Mouse (Mus musculus) kidney, embryonic 14.5 days (tissue): ENCODE results near the gene Tmod4. TPM values are rescaled to one million over a fixed set of nuclear protein-coding genes. Genes with fewer than 3 reads are reported as not detected.

Experiments
- ATAC-seq: fragments of 200-750 bp; cut with Nextera tagmentation; 2 replicates; pipeline ENCODE4 v1.8.0; 2017; ENCODE audit warnings: moderate number of reproducible peaks, mild to moderate bottlenecking, moderate TSS enrichment, moderate library complexity; ENCODE audit not compliant: low FRiP score, low TSS enrichment
- H3K27ac ChIP-seq: fragments of 300-500 bp; sonication (generic); 2 replicates; pipeline ENCODE4 v1.5.1; 2014; ENCODE audit warnings: low read depth, mild to moderate bottlenecking, low read length, moderate library complexity, mixed read lengths
- H3K27me3 ChIP-seq: fragments of 300-500 bp; sonication (generic); 2 replicates; pipeline ENCODE4 v1.6.1; 2014; ENCODE audit warnings: mild to moderate bottlenecking, low read length; ENCODE audit not compliant: control insufficient read depth, insufficient read depth
- H3K36me3 ChIP-seq: fragments of 300-500 bp; sonication (generic); 2 replicates; pipeline ENCODE4 v1.6.1; 2014; ENCODE audit warnings: low read length, mixed read lengths; ENCODE audit not compliant: control insufficient read depth, insufficient read depth
- H3K4me1 ChIP-seq: fragments of 300-500 bp; sonication (generic); 2 replicates; pipeline ENCODE4 v1.6.1; 2014; ENCODE audit warnings: low read length, mixed read lengths; ENCODE audit not compliant: control insufficient read depth, insufficient read depth
- H3K4me2 ChIP-seq: fragments of 300-500 bp; sonication (generic); replicated peaks from 2 replicates; pipeline ENCODE4 v1.6.1; 2014; ENCODE audit warnings: low read depth, mild to moderate bottlenecking, low read length
- H3K4me3 ChIP-seq: fragments of 300-500 bp; sonication (generic); 2 replicates; pipeline ENCODE4 v1.5.1; 2014; ENCODE audit warnings: mild to moderate bottlenecking, low read length
- H3K9ac ChIP-seq: fragments of 300-500 bp; sonication (generic); 2 replicates; pipeline ENCODE4 v1.6.1; 2014; ENCODE audit warnings: low read depth, mild to moderate bottlenecking, low read length, moderate library complexity
- H3K9me3 ChIP-seq: fragments of 300-500 bp; sonication (generic); 2 replicates; pipeline ENCODE4 v1.6.1; 2016; ENCODE audit warnings: low read length; ENCODE audit not compliant: control insufficient read depth
- WGBS: fragments of 180-500 bp; shearing (Covaris S2); extraction: QIAGEN DNeasy Blood & Tissue Kit; methylation state at CpG from one replicate; pipeline ENCODE4 v1.1.7; 2014; 5-methylcytosine and 5-hydroxymethylcytosine counted together
- polyA plus RNA-seq: library from polyadenylated mRNA; unstranded; fragments of >200 nt; fragmentation: Nextera tagmentation; extraction: Ambion mirVana; gene quantifications from 2 replicates; pipeline ENCODE4 v1.2.1, GENCODE M21; 2014

Tmod4 gene
- polyA plus RNA-seq, 1 experiment from 2014 or later, result 1.5 TPM

- Histone ChIP-seq H3K27ac (no peak within 1 kb of the TSS), H3K4me1 (no peaks in the 10 kb centered on the region), H3K27me3 (no peaks in the 10 kb centered on the region), H3K4me3 (no peak within 1 kb of the TSS), H3K9ac (no peak within 1 kb of the TSS), H3K4me2 (no peak within 1 kb of the TSS), H3K36me3 (no peaks in the 10 kb centered on the region; the same call in 1 of the 2 replicates), H3K9me3 (no peaks in the 10 kb centered on the region)
- WGBS, result 82% methylated on average over 10 of the region's 10 CpGs
- ATAC-seq, result no peak
These were observed 17.8 kb downstream of the Tmod4 start, which contains the start of gene Tnfaip8l2 for GRCm38 (mm10) chr3:95141952-95142616. Gene Tnfaip8l2, minus strand, starts transcription at chr3:95142360.

GRCm38 (mm10) chr3:95142617-95143011 is 18.3 kb downstream of the Tmod4 start:
- ATAC-seq, result peak; percentile 68
- whole genome bisulfite sequencing, result 10% methylated on average over 5 of the region's 5 CpGs
- no peaks in the 10 kb centered on the region for H3K27me3 ChIP-seq
- H3K4me1 ChIP-seq, result no peaks in the 10 kb centered on the region
- no peak overlapping the region for H3K4me3 ChIP-seq
- H3K27ac ChIP-seq, result no peak overlapping the region
- no peak overlapping the region for H3K4me2 ChIP-seq
- no peaks in the 10 kb centered on the region; the same call in 1 of the 2 replicates for H3K36me3 ChIP-seq
- H3K9ac ChIP-seq, result no peak overlapping the region
- H3K9me3 ChIP-seq, result no peaks in the 10 kb centered on the region

- Histone ChIP-seq H3K36me3 (no peaks in the 10 kb centered on the region), H3K27me3 (no peaks in the 10 kb centered on the region), H3K4me3 (no peak overlapping the region), H3K4me1 (no peaks in the 10 kb centered on the region), H3K9ac (no peak overlapping the region), H3K9me3 (no peaks in the 10 kb centered on the region), H3K4me2 (no peak overlapping the region), H3K27ac (no peak overlapping the region)
- 46% methylated on average over 3 of the region's 3 CpGs for WGBS
- no peak for ATAC-seq
These were observed 23.6 kb downstream of the Tmod4 start for GRCm38 (mm10) chr3:95147924-95148323.

- no peaks in the 10 kb centered on the region for H3K4me1 ChIP-seq
- no peaks in the 10 kb centered on the region for H3K27me3 ChIP-seq
- H3K4me3 ChIP-seq, result no peak overlapping the region
- 58% methylated on average over 4 of the region's 4 CpGs for WGBS
- H3K9ac ChIP-seq, result no peak overlapping the region
- no peaks in the 10 kb centered on the region for H3K36me3 ChIP-seq
- ATAC-seq, result no peak
- no peak overlapping the region for H3K4me2 ChIP-seq
- H3K9me3 ChIP-seq, result no peaks in the 10 kb centered on the region
- H3K27ac ChIP-seq, result no peak overlapping the region
These were observed 29.6 kb downstream of the Tmod4 start for GRCm38 (mm10) chr3:95153874-95154273.

GRCm38 (mm10) chr3:95159511-95159986 is 35.3 kb downstream of the Tmod4 start:
- WGBS, result 18% methylated on average over 8 of the region's 8 CpGs
- Histone ChIP-seq H3K27ac (no peak overlapping the region), H3K4me2 (peak overlapping the region; percentile 90), H3K9ac (peak overlapping the region; percentile 2; the same call in 1 of the 2 replicates), H3K9me3 (no peaks in the 10 kb centered on the region), H3K36me3 (no peaks in the 10 kb centered on the region), H3K4me3 (peak overlapping the region; percentile 76), H3K27me3 (0 out of 2 replicates have a peak, but pooled peaks cover 3% of the 10 kb centered on the region), H3K4me1 (peaks cover 16% of the 10 kb centered on the region; the same call in 1 of the 2 replicates)
- no peak for ATAC-seq

- under 1% methylated on average over 66 of the region's 66 CpGs for WGBS
- ATAC-seq, result peak; percentile 96
- H3K4me2 ChIP-seq, result peak within 1 kb of the TSS; percentile 90
These were observed 36.0 kb downstream of the Tmod4 start, which contains the start of gene Sema6c for GRCm38 (mm10) chr3:95159987-95160963. Gene Sema6c, plus strand, starts transcription at chr3:95160457.

GRCm38 (mm10) chr3:95161041-95161551 is 36.8 kb downstream of the Tmod4 start:
- WGBS, result 2% methylated on average over 29 of the region's 30 CpGs
- H3K27ac ChIP-seq, result no peak overlapping the region
- H3K9me3 ChIP-seq, result no peaks in the 10 kb centered on the region
- peak overlapping the region; percentile 76 for H3K4me3 ChIP-seq
- H3K4me2 ChIP-seq, result peak overlapping the region; percentile 90
- peak; percentile 44 for ATAC-seq
- H3K9ac ChIP-seq, result peak overlapping the region; percentile 72
- H3K36me3 ChIP-seq, result peaks cover 6% of the 10 kb centered on the region; the same call in 1 of the 2 replicates
- peaks cover 16% of the 10 kb centered on the region; the same call in 1 of the 2 replicates for H3K4me1 ChIP-seq
- H3K27me3 ChIP-seq, result 0 out of 2 replicates have a peak, but pooled peaks cover 3% of the 10 kb centered on the region

More at GRCm38 (mm10) chr3:95159987-95160963, 36.0 kb downstream of the Tmod4 start, which contains the start of gene Sema6c:
- Histone ChIP-seq H3K4me3 (peak within 1 kb of the TSS; percentile 76), H3K9me3 (no peaks in the 10 kb centered on the region), H3K4me1 (peaks cover 16% of the 10 kb centered on the region; the same call in 1 of the 2 replicates), H3K36me3 (0 out of 2 replicates have a peak, but pooled peaks cover 4% of the 10 kb centered on the region), H3K27me3 (0 out of 2 replicates have a peak, but pooled peaks cover 3% of the 10 kb centered on the region), H3K9ac (peak within 1 kb of the TSS; percentile 72), H3K27ac (no peak within 1 kb of the TSS)

GRCm38 (mm10) chr3:95161618-95162344 is 37.5 kb downstream of the Tmod4 start:
- ATAC-seq, result no peak
- Histone ChIP-seq H3K27me3 (0 out of 2 replicates have a peak, but pooled peaks cover 3% of the 10 kb centered on the region), H3K4me1 (peaks cover 16% of the 10 kb centered on the region; the same call in 1 of the 2 replicates), H3K27ac (no peak overlapping the region), H3K36me3 (peaks cover 7% of the 10 kb centered on the region; the same call in 1 of the 2 replicates), H3K9me3 (no peaks in the 10 kb centered on the region), H3K9ac (peak overlapping the region; percentile 72), H3K4me3 (peak overlapping the region; percentile 76), H3K4me2 (peak overlapping the region; percentile 90)
- 8% methylated on average over 9 of the region's 9 CpGs for WGBS
